Mouse (Mus musculus) heart, embryonic 12.5 days (tissue): ENCODE results near the gene Vmn2r40. TPM values are rescaled to one million over a fixed set of nuclear protein-coding genes. Genes with fewer than 3 reads are reported as not detected.
"Not testable (repeated sequence)": the region's sequence is repeated elsewhere in the genome, so short reads cannot be mapped to it uniquely, and the experiment has no call there.

Source experiments
- ATAC-seq: fragments of 200-750 bp; cut with Nextera tagmentation; 2 replicates; pipeline ENCODE4 v1.8.0; 2017; ENCODE audit warnings: moderate TSS enrichment, moderate library complexity; ENCODE audit not compliant: insufficient number of reproducible peaks, low FRiP score
- H3K27ac ChIP-seq: fragments of 300-500 bp; sonication (generic); 2 replicates; pipeline ENCODE4 v1.5.1; 2016; ENCODE audit warnings: mild to moderate bottlenecking, moderate library complexity; ENCODE audit not compliant: poor library complexity, severe bottlenecking
- H3K27me3 ChIP-seq: fragments of 300-500 bp; sonication (generic); replicated peaks from 2 replicates; pipeline ENCODE4 v1.6.1; 2016; ENCODE audit warnings: mild to moderate bottlenecking, moderate library complexity
- H3K36me3 ChIP-seq: fragments of 300-500 bp; sonication (generic); 2 replicates; pipeline ENCODE4 v1.6.1; 2016; ENCODE audit warnings: mild to moderate bottlenecking, moderate library complexity
- H3K4me1 ChIP-seq: fragments of 300-500 bp; sonication (generic); replicated peaks from 2 replicates; pipeline ENCODE4 v1.6.1; 2016; ENCODE audit warnings: mild to moderate bottlenecking
- H3K4me2 ChIP-seq: fragments of 300-500 bp; sonication (generic); 2 replicates; pipeline ENCODE4 v1.6.1; 2016; ENCODE audit warnings: mild to moderate bottlenecking, moderate library complexity
- H3K4me3 ChIP-seq: fragments of 300-500 bp; sonication (generic); 2 replicates; pipeline ENCODE4 v1.5.1; 2016; ENCODE audit warnings: mild to moderate bottlenecking
- H3K9ac ChIP-seq: fragments of 300-500 bp; sonication (generic); 2 replicates; pipeline ENCODE4 v1.6.1; 2016; ENCODE audit warnings: mild to moderate bottlenecking, moderate library complexity
- H3K9me3 ChIP-seq: fragments of 300-500 bp; sonication (generic); replicated peaks from 2 replicates; pipeline ENCODE4 v1.6.1; 2016; ENCODE audit warnings: mild to moderate bottlenecking, moderate library complexity
- WGBS: fragments of 180-500 bp; shearing (Covaris S2); methylation state at CpG from one replicate; pipeline ENCODE4 v1.1.7; 2016; 5-methylcytosine and 5-hydroxymethylcytosine counted together
- polyA plus RNA-seq: library from polyadenylated mRNA; unstranded; fragments of >200 nt; fragmentation: Nextera tagmentation; extraction: Ambion mirVana; gene quantifications from 2 replicates; pipeline ENCODE4 v1.2.1, GENCODE M21; 2016

The Vmn2r40 gene
- not detected in 2 replicates for polyA plus RNA-seq

DNA sequence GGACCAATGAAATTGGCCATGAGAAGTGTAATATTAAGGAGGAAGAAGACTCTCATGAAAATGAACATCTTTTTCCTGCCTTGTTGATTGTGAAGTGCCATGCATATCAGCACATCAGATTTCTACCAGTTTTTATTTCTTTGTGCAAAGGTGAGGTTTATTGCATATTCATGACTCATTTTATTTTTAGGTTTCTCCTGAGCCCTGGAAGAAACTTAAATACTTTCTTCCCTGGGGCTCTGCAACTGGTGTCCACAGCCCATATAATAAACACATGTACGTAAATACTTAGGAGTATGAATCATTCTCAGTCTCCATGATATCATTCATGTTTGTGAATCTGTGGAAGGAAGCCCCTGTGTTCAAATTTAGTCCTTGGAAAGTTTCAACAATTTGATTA is at the start of gene Vmn2r40:
Gene Vmn2r40 (minus strand): TSS at position 101 of the 400 bp plus-strand sequence.
- not testable (repeated sequence) for ATAC-seq, H3K9me3 ChIP-seq, H3K27me3 ChIP-seq, H3K4me2 ChIP-seq, H3K27ac ChIP-seq, H3K4me3 ChIP-seq, H3K36me3 ChIP-seq, H3K9ac ChIP-seq, H3K4me1 ChIP-seq
- WGBS = no CpG with 5 or more reads among the region's 1 CpGs

Other genes starting within 250 kb of the Vmn2r40 start
- not detected in 2 replicates for gene Vmn2r39, start 99.4 kb upstream of the Vmn2r40 start, polyA plus RNA-seq
- gene Vmn2r38, start 166.4 kb upstream of the Vmn2r40 start, polyA plus RNA-seq = not detected in 2 replicates